Comparison of ENCODE assay signal across 20 mouse cellular contexts in the genomic region with DNA sequence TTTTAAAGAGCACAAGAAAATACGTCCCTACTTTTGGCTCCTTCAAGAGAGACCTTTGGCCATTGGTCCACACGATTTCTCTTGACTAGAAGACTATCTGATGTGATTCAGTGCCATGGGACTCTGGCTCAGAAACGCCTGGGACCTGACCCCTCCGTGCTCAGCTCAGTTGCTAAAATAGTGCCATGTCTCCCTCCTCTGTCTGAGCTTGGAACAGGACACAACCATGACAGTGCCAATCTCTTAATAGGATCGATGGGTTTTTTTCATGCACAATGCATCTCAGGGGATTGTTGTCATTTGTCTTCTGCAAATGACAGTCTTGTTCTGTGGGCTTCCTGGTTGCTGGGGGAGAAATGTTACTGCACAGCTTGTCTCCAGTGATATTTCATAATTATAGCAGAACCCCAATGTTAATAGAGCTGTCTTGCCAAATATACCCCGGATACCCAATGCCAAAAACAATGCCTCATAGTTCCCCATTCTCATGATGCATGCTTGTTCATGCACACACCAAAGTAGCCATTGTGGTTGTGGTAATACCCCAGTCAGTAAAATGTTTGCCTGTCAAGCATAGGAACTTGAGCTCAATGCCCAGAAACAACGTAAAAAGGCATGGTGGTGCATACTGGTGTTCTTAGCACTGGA.
DNase-seq lines count a peak whose midpoint lies in the region; ATAC-seq and TF ChIP-seq lines count a peak whose summit lies in the region.
"Had no signal": no experiment of that assay in that cellular context is flagged by ENCODE, and none has a peak within 500 bp of the region (broad histone marks: within the 10 kb centered on the region; RNA-seq: fewer than 3 reads in every experiment).

No protein-coding gene starts in this region.

- intact Hi-C loops in left cerebral cortex, adult 2 months (cut with DNase I): no loop called here
- intact Hi-C loops in left cerebral cortex, postnatal 25 days (cut with DNase I): no loop called here
- intact Hi-C loops in heart, postnatal 25 days (cut with DNase I): no loop called here

- no peaks in the 10 kb centered on the region for H3K4me1 ChIP-seq in hindbrain, embryonic 16.5 days (ENCODE audit: control insufficient read depth, insufficient read depth, low read depth, low read length)
- H3K4me1 ChIP-seq in hindbrain, embryonic 12.5 days: 0 out of 2 replicates have a peak, but pooled peaks cover 1% of the 10 kb centered on the region
- H3K4me1 ChIP-seq: heart, embryonic 15.5 days had no signal

- peak; percentile 11 for TF ChIP-seq CTCF in left cerebral cortex, adult 2 months (IDR thresholded peaks at IDR 0.05)

- H3K9me3 ChIP-seq in hindbrain, embryonic 16.5 days (ENCODE audit: control insufficient read depth, low read length): no peaks in the 10 kb centered on the region
- no peaks in the 10 kb centered on the region for H3K9me3 ChIP-seq in hindbrain, embryonic 12.5 days (replicated peaks)
- H3K9me3 ChIP-seq: G1E; heart, embryonic 15.5 days; midbrain, embryonic 10.5 days had no signal

- H3K27me3 ChIP-seq in hindbrain, embryonic 16.5 days (replicated peaks; ENCODE audit: control insufficient read depth, insufficient read depth, low read length): no peaks in the 10 kb centered on the region
- H3K27me3 ChIP-seq in hindbrain, embryonic 12.5 days: no peaks in the 10 kb centered on the region
- H3K27me3 ChIP-seq: heart, embryonic 15.5 days had no signal

- DNase-seq in left cerebral cortex, adult 2 months (ENCODE audit: extremely low spot score in 1 of 2, low spot score in 2 of 2): no peak
- no peak for DNase-seq in left cerebral cortex, postnatal 25 days (ENCODE audit: low spot score in 2 of 2)
- DNase-seq in brain, adult 2 months (ENCODE audit: low read depth, low spot score): peak; percentile 31
- no peak for DNase-seq in heart, postnatal 25 days (ENCODE audit: low spot score)
- DNase-seq: adrenal gland, adult 2 months; cerebellum, adult 2 months; cerebellum, postnatal 25 days; embryo, embryonic 11 days; gastrocnemius, postnatal 14 days; heart, postnatal 4 days; lung, postnatal 4 days had no signal

- no peak overlapping the region for H3K4me2 ChIP-seq in hindbrain, embryonic 16.5 days (ENCODE audit: low read length)
- no peak overlapping the region for H3K4me2 ChIP-seq in hindbrain, embryonic 12.5 days (replicated peaks)
- H3K4me2 ChIP-seq: heart, embryonic 15.5 days had no signal

- no peak overlapping the region for H3K9ac ChIP-seq in hindbrain, embryonic 16.5 days (ENCODE audit: low read depth, low read length)
- no peak overlapping the region for H3K9ac ChIP-seq in hindbrain, embryonic 12.5 days
- H3K9ac ChIP-seq: heart, embryonic 15.5 days had no signal

- H3K36me3 ChIP-seq in hindbrain, embryonic 16.5 days (ENCODE audit: control insufficient read depth, insufficient read depth, low read length): no peaks in the 10 kb centered on the region
- no peaks in the 10 kb centered on the region for H3K36me3 ChIP-seq in hindbrain, embryonic 12.5 days
- H3K36me3 ChIP-seq: G1E; heart, embryonic 15.5 days; midbrain, embryonic 10.5 days had no signal

- H3K27ac ChIP-seq in hindbrain, embryonic 16.5 days (ENCODE audit: low read depth, low read length): no peak overlapping the region
- H3K27ac ChIP-seq in hindbrain, embryonic 12.5 days: no peak overlapping the region
- no peak overlapping the region for H3K27ac ChIP-seq in left cerebral cortex, adult 2 months
- H3K27ac ChIP-seq: heart, embryonic 15.5 days; midbrain, embryonic 10.5 days had no signal

- no peak overlapping the region for H3K4me3 ChIP-seq in hindbrain, embryonic 16.5 days (ENCODE audit: low read length)
- H3K4me3 ChIP-seq in hindbrain, embryonic 12.5 days: no peak overlapping the region
- H3K4me3 ChIP-seq in left cerebral cortex, adult 2 months: no peak overlapping the region
- H3K4me3 ChIP-seq: heart, embryonic 15.5 days; midbrain, embryonic 10.5 days had no signal

- ATAC-seq in hindbrain, embryonic 16.5 days: peak; percentile 40; the same call in 1 of the 2 replicates
- no peak for ATAC-seq in hindbrain, embryonic 12.5 days (ENCODE audit: low FRiP score)
- ATAC-seq in megakaryocyte progenitor cell, adult 5-6 weeks (replicated peaks; ENCODE audit: poor library complexity): peak; percentile 89
- ATAC-seq: forebrain, embryonic 14.5 days; intestine, postnatal 0 days; Patski had no signal

- WGBS in hindbrain, embryonic 16.5 days: 67% methylated on average over 7 of the region's 7 CpGs
- WGBS in hindbrain, embryonic 12.5 days: 79% methylated on average over 7 of the region's 7 CpGs
